Mouse (Mus musculus): Measurements from ENCODE around the gene Mrpl28.
"Not testable (repeated sequence)": the region's sequence is repeated elsewhere in the genome, so short reads cannot be mapped to it uniquely, and the experiment has no call there.

Mrpl28 gene

DNA sequence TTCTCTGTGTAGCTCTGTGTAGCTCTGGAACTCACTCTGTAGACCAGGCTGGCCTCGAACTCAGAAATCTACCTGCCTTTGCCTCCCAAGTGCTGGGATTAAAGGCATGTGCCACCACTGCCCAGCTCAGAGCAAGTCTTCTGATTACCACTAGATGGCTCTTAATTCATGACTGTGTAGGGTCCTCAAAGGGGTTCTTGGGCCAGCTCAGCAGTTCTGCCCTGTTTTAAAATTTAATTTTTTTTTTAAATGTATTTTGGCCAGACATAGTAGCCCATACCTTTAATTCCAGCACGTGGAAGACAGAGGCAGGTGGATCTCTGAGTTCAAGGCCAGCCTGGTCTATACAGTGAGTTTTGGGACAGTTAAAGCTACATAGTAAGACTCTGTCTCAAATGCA lies 51.9 kb downstream of the Mrpl28 start:
- DNase-seq (ENCODE audit: low spot score in 2 of 2) = not testable (repeated sequence)
